Mouse (Mus musculus): ENCODE measurements around the gene Gm16485.
A peak's percentile ranks its signal among the peaks of the same experiment; 100 is the strongest.

The Gm16485 gene

DNA sequence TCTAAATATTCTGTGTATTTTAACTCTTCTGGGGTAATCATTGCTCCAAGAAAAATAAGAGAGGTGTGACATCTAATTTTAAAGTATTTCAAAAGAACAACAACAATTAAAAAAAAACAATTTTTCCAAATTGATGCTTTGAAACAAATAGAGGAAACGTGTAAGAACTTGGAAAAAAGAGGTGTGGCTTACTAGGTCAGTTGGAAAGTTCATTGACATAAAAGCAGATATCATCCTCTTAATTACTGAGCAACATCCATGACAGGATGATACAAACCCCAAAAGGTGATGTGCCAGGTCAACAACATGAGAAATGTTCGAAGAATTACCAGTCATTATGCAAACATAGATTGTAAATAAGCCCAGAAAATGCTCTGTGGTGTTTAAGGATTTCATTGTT is at the start of gene Gm16485:
Gm16485 (plus strand) TSS at position 301 of the 400 bp plus-strand sequence.
- no peak for DNase-seq (ENCODE audit: low read depth)

DNA sequence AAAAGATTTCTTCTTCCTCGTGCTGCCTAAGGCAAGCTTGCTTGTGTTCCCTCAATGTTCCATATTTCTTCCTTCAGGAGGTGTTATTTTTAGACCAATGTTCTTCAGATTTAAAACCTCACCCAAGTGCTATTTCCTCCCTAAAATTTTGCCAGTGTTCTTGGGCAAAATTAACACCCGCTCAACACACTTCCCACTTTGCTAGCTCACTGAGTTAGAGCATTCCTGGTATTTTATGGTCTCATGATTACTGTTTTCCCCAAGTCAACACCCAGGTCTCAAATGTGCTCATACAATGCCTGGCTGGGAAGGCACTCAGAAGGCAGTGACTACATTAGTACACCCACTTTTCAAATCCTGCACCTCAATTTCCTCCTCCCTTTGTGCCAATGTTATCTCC is 44.0 kb upstream of the Gm16485 start:
- no peak for DNase-seq (ENCODE audit: low read depth)

DNA sequence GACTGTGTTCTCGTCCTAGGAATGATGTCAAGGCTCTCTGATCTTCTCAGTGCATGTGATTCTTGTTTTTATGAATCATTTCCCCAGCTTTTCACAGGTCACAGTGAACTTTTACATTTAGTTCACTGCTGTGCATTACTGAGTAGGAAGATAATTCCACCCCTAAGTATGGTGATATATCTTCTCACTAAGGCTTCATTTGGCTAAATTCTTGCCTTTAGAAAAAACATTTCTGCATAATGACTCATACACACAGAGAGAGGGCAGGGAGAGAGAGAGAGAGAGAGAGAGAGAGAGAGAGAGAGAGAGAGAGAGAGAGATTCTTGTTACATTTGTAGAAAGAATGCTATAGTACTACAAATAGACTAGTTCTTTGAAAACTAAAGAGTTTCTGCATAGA is 33.8 kb upstream of the Gm16485 start:
- DNase-seq (ENCODE audit: low read depth), result no peak

DNA sequence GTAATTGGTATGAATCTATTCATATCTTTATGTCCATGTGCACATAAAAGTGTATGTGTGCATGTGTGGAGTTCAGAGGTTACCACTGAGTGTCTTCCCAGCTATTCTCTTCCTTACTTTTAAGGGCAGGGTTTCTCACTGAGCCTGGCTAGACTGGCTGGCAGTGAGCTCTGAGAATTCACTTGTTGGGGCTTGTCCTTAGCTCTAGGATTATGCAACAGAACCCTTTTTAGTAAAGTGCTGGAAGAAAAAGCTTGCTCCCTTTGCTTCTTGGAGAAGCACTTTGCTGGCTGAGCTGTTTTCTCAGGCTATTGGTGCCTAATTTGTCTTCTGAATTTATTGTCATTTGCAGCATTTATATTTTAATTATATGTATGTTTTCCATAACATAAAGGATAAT is 18.3 kb upstream of the Gm16485 start:
- no peak for DNase-seq (ENCODE audit: low read depth)

DNA sequence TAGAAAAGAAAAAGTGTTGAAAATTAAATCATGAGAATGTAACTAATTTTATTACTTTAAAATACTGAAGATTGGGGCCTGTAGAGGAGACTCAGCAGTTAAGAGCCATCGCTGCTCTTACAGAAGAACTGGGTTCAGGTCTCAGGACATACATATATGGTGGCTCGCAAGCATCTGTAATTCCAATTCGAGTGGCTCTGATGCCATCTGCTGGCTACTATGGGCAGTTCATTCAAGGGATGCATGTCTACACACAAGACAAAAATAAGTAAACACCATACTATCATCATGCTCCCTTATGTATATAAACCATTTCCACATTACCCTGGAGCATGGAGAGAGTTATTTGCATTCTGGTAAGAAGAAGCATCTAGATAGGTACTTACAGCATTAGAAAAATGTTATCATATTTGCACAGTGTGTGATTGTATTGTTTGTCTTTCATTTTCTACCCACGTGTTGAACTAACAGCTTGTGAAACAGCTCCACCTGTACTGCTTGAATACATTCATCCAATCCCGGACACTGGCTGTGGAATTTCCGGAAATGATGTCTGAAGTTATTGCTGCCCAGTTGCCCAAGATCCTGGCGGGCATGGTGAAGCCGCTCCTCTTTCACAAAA is 7.0 kb upstream of the Gm16485 start:
- peak; percentile 48 for DNase-seq (ENCODE audit: low read depth)

DNA sequence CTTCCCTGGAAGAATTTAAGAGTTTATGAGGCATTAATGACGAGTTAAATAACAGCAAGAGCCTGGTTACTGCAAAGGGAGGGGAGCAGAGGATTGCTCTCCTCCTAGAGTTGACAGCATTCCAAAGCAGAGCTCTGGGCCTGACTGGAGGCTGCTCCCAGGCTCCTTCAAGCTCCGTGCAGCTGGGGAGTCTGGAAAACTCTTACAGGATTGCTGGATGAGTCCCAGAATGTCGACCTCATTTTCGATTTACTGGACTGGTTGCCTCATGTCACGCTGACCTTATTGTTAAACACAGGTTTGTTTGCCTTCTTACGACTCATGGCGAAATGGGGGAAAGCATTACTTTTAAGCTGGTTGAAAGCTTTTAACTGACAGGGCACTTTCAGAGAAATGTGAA is 1.4 kb upstream of the Gm16485 start:
- peak; percentile 45 for DNase-seq (ENCODE audit: low read depth)

DNA sequence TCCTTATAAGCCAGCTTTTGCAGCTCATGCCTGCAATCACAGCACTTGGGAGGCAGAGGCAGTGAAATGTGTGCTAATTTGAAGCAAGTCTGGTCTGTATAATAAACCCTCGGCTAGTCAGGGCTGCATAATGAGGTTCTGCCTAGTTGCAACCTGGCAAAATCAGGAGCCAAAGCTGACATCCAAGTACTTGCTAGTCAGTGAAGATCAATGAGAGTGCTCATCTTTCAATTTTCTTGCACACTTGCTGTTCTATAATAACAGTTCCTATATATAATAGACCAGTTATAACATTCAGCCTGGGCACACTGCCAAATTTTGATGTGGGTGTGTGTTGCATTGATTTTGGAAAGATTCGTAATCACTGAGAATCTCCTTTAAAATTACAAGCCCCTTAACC is 6.2 kb downstream of the Gm16485 start:
- peak; percentile 3 for DNase-seq (ENCODE audit: low read depth)

DNA sequence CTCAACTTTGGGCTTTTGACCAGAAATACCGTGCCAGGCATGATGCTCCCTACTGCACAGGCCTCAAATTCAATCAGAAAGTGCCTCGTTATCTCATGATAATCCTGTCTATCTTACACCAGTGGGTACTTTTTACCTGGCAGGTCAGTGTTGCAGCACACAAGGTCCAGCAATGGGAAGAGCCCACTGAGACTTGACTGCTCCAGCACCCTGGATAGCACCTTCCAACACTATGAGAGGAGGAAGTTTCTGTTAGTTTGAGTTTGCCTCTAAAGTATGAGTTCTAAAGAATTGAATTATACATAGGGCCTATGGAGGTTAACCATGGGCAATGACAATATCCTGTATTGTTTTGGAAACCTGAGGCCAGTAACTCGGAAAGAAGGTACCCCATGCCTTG is 10.7 kb downstream of the Gm16485 start:
- peak; percentile 23 for DNase-seq (ENCODE audit: low read depth)

DNA sequence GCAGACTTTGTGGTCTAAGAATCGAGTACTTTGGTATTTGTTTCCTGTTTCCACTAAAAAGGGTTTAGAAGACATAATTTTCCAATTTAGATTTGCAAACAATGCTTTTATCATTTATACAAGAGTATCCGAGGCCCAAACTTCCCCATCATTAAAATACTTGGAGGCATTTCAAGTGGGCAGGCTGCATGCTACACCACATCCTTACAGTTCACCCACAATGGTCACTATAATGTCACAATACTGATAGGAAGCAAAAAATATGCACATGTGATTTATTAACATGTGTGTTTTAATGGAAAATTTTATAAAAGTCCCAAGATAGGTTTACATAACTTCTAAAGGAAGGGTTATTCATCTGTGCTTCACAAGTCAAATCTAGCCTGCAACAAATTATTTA is 24.9 kb downstream of the Gm16485 start:
- DNase-seq (ENCODE audit: low read depth), result no peak

DNA sequence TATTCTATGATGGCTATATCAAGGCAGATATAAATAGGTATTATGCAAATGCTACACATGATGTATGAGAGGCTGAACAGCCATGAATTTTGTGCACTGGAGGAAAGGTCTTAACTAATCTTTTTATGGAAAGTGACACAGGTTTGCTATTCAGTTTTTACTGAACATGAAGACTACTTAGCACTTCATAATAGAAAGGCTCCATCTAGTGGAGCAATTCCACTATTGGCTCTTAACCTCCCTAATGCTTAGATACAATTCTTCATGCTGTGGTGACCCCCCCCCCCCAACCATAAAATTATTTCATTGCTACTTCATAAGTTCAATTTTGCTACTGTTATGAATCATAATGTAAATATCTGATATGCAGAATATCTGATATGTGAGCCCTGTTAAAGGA is 29.6 kb downstream of the Gm16485 start:
- peak; percentile 9 for DNase-seq (ENCODE audit: low read depth)

DNA sequence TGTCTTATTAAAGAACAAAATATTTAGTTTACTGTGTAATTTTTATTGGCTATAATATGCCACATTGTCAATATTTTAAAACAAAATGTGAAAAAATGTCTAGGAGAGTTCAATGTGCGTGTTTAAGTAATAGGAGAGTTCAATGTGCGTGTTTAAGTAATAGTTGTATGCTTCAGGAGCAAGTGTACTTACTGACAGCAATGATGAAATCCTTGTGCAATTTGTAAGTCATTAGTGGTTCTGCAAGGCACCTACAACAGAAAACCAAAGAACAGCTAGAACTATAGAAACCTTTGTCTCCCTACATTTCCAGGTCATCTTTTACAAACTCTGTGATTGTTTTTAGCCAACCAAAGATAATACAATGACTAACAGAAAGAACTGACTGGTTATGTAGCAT is 43.5 kb downstream of the Gm16485 start:
- no peak for DNase-seq (ENCODE audit: low read depth)

All from NIH3T3 (cell line).